Mouse (Mus musculus): ENCODE results near the gene Scmh1. TPM values are rescaled to one million over a fixed set of nuclear protein-coding genes. Genes with fewer than 3 reads are reported as not detected.
A peak's percentile ranks its signal among the peaks of the same experiment; 100 is the strongest.
"Not testable (repeated sequence)": the region's sequence is repeated elsewhere in the genome, so short reads cannot be mapped to it uniquely, and the experiment has no call there.

Scmh1 gene
- polyA plus RNA-seq, 1 experiment from 2014 or later, result 43.5 TPM

DNA sequence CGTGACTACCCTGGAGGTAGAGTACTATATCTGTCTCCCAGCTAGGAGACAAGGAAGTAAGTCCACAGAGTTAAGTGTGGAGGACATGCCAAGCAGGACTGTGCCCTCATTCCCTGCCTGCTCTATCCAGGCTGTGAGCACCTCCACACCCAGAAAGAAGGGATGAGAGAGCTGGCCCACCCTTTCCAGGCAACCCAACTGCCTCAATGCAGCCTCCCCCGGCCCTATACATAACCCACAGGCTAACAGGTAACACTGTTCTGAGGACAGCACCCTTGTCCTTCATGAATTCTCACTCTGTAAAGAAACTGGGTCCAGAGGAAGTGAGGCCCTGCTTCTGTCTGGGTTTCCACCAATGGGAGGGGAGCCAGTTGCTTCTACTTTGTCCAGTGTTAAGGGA lies 19.6 kb upstream of the Scmh1 start:
- 78% methylated on average over 2 of the region's 2 CpGs for WGBS
- H3K36me3 ChIP-seq, result no peaks in the 10 kb centered on the region
- ATAC-seq (replicated peaks; ENCODE audit: low FRiP score), result no peak
- H3K9ac ChIP-seq, result no peak overlapping the region
- no peak overlapping the region for H3K4me2 ChIP-seq
- no peak overlapping the region for H3K4me3 ChIP-seq (replicated peaks)
- 0 out of 2 replicates have a peak, but pooled peaks cover 4% of the 10 kb centered on the region for H3K4me1 ChIP-seq
- H3K9me3 ChIP-seq (replicated peaks), result no peaks in the 10 kb centered on the region
- no peak overlapping the region for H3K27ac ChIP-seq
- 0 out of 2 replicates have a peak, but pooled peaks cover 3% of the 10 kb centered on the region for H3K27me3 ChIP-seq

DNA sequence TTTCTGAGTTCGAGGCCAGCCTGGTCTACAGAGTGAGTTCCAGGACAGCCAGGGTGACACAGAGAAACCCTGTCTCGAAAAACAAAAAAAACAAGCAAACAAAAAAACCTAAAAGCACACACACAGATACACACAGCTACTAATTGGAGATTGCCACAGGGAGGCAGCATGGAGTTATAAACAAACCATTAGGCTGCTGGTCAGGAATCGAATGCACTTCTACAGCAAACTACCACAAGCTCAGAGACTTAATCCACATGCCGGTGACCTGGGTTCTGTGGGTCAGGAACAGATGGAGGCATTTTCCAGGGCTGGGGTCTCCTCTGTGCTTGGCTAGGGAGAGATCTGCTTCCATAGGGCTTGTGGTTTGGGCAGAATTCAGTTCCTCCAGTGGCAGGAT lies 17.6 kb upstream of the Scmh1 start:
- Histone ChIP-seq H3K36me3 (no peaks in the 10 kb centered on the region), H3K4me3 (replicated peaks) (no peak overlapping the region), H3K27ac (no peak overlapping the region), H3K9ac (no peak overlapping the region), H3K4me2 (no peak overlapping the region), H3K4me1 (no peaks in the 10 kb centered on the region), H3K9me3 (replicated peaks) (no peaks in the 10 kb centered on the region), H3K27me3 (0 out of 2 replicates have a peak, but pooled peaks cover 3% of the 10 kb centered on the region)
- ATAC-seq (replicated peaks; ENCODE audit: low FRiP score), result no peak
- WGBS, result 46% methylated on average over 4 of the region's 4 CpGs

GRCm38 (mm10) chr4:120387968-120388367 lies 17.1 kb upstream of the Scmh1 start:
- WGBS, result 82% methylated on average over 2 of the region's 2 CpGs

GRCm38 (mm10) chr4:120388998-120389542 lies 16.0 kb upstream of the Scmh1 start:
- 43% methylated on average over 3 of the region's 3 CpGs for WGBS
- H3K4me1 ChIP-seq, result no peaks in the 10 kb centered on the region
- no peaks in the 10 kb centered on the region for H3K27me3 ChIP-seq
- H3K4me3 ChIP-seq (replicated peaks), result no peak overlapping the region
- no peak overlapping the region for H3K27ac ChIP-seq
- no peak for ATAC-seq (replicated peaks; ENCODE audit: low FRiP score)
- no peak overlapping the region for H3K9ac ChIP-seq
- H3K4me2 ChIP-seq, result no peak overlapping the region
- H3K9me3 ChIP-seq (replicated peaks), result no peaks in the 10 kb centered on the region
- H3K36me3 ChIP-seq, result no peaks in the 10 kb centered on the region

More at GRCm38 (mm10) chr4:120387968-120388367, 17.1 kb upstream of the Scmh1 start:
- H3K4me3 ChIP-seq (replicated peaks), result no peak overlapping the region
- H3K27ac ChIP-seq, result no peak overlapping the region
- H3K27me3 ChIP-seq, result 0 out of 2 replicates have a peak, but pooled peaks cover 3% of the 10 kb centered on the region
- no peak overlapping the region for H3K9ac ChIP-seq
- no peaks in the 10 kb centered on the region for H3K9me3 ChIP-seq (replicated peaks)
- no peaks in the 10 kb centered on the region for H3K36me3 ChIP-seq
- H3K4me2 ChIP-seq, result no peak overlapping the region
- ATAC-seq (replicated peaks; ENCODE audit: low FRiP score), result no peak
- no peaks in the 10 kb centered on the region for H3K4me1 ChIP-seq

DNA sequence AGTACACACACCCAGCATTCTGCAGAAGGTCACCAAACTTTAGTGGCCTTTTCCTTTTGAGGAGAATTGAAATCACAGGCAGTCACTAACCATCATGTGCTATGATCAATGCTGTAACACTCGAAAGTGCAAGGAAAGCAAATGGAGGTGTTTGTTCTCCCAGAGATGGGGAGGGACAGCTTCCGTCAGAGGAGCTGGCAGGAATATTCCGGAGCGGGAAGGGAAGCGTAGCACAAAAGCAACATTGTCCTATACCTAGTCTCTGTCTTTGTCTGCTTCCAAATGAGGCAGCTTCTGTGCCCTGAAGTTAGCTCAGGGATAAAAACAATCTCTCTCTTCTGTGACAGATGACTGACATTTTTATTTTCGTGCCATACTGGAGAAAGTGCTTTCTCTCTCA lies 15.5 kb upstream of the Scmh1 start:
- H3K27ac ChIP-seq, result no peak overlapping the region
- no peaks in the 10 kb centered on the region for H3K9me3 ChIP-seq (replicated peaks)
- H3K4me2 ChIP-seq, result no peak overlapping the region
- 69% methylated on average over 6 of the region's 6 CpGs for WGBS
- H3K4me1 ChIP-seq, result no peaks in the 10 kb centered on the region
- no peak for ATAC-seq (replicated peaks; ENCODE audit: low FRiP score)
- H3K4me3 ChIP-seq (replicated peaks), result no peak overlapping the region
- H3K27me3 ChIP-seq, result no peaks in the 10 kb centered on the region
- no peaks in the 10 kb centered on the region for H3K36me3 ChIP-seq
- no peak overlapping the region for H3K9ac ChIP-seq

DNA sequence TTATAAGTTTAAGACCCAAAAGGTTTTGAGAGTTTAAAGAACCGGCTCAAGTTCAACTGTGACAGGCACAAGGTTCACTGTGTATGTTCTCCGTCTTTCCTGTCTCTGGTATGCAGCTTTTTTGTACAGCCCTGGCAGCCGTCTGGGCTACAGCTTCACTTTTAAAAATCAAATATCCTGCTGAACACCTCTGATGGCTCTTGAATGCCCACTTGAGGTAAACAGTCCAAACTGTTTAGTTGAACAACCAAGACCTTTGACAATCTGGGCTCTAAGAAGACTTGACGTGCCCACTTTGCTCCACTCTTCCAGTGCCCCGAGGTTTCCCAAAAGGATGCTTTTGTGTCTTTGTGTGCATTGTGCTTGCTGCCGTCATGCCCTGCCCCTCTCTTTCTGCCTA lies 13.5 kb upstream of the Scmh1 start:
- no peak overlapping the region for H3K9ac ChIP-seq
- no peak overlapping the region for H3K4me2 ChIP-seq
- 87% methylated on average over 6 of the region's 6 CpGs for WGBS
- H3K27ac ChIP-seq, result no peak overlapping the region
- no peak for ATAC-seq (replicated peaks; ENCODE audit: low FRiP score)
- no peaks in the 10 kb centered on the region for H3K4me1 ChIP-seq
- H3K27me3 ChIP-seq, result peaks cover under 1% of the 10 kb centered on the region; the same call in 1 of the 2 replicates
- no peaks in the 10 kb centered on the region for H3K9me3 ChIP-seq (replicated peaks)
- H3K36me3 ChIP-seq, result no peaks in the 10 kb centered on the region
- no peak overlapping the region for H3K4me3 ChIP-seq (replicated peaks)

DNA sequence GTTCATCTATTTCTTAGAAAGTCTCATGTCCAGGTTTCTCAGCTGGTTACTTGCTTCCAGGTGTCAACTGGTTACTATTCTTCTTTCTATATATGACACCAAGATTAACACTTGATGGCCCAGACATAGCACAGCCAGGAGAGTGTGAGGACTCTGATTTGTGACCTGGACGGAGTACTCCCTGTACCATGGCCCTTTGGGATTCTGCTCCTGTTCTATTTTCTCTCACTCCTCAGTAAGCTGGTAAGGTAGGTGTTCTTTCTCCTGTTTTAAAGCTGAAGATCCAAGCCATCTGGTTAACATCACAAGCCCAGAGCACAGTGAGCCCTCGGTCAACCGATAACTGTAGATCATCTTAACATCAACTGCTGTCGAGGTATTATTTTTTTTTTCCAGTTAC lies 12.7 kb upstream of the Scmh1 start:
- Histone ChIP-seq H3K9me3 (replicated peaks) (no peaks in the 10 kb centered on the region), H3K27ac (no peak overlapping the region), H3K27me3 (peaks cover 3% of the 10 kb centered on the region; the same call in 1 of the 2 replicates), H3K4me2 (no peak overlapping the region), H3K9ac (no peak overlapping the region), H3K4me3 (replicated peaks) (no peak overlapping the region), H3K36me3 (no peaks in the 10 kb centered on the region), H3K4me1 (no peaks in the 10 kb centered on the region)
- no peak for ATAC-seq (replicated peaks; ENCODE audit: low FRiP score)
- WGBS, result 51% methylated on average over 4 of the region's 4 CpGs

DNA sequence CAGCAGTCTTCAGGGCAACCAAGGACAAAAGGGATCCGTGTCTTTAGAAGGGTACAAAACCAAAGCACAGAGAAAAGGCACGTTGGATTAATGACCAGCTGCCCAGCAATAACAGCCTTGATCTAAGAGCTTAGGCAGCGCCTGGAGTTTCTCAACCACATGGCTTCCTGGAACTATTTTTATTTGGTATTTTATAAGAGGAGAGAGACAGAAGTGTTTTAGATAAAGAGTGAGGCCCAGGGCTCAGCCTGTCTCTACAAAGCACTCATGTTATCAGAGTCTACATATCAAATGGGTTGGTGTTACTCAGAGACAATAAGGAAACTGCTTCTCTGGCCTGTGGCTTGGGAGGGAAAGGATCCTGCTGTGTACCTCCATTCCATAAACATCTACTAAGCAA lies 12.3 kb upstream of the Scmh1 start:
- no peaks in the 10 kb centered on the region for H3K4me1 ChIP-seq
- H3K27me3 ChIP-seq, result peaks cover 3% of the 10 kb centered on the region; the same call in 1 of the 2 replicates
- H3K4me2 ChIP-seq, result no peak overlapping the region
- ATAC-seq (replicated peaks; ENCODE audit: low FRiP score), result no peak
- 38% methylated on average over 3 of the region's 3 CpGs for WGBS
- no peak overlapping the region for H3K9ac ChIP-seq
- H3K36me3 ChIP-seq, result no peaks in the 10 kb centered on the region
- H3K4me3 ChIP-seq (replicated peaks), result no peak overlapping the region
- no peaks in the 10 kb centered on the region for H3K9me3 ChIP-seq (replicated peaks)
- H3K27ac ChIP-seq, result no peak overlapping the region

DNA sequence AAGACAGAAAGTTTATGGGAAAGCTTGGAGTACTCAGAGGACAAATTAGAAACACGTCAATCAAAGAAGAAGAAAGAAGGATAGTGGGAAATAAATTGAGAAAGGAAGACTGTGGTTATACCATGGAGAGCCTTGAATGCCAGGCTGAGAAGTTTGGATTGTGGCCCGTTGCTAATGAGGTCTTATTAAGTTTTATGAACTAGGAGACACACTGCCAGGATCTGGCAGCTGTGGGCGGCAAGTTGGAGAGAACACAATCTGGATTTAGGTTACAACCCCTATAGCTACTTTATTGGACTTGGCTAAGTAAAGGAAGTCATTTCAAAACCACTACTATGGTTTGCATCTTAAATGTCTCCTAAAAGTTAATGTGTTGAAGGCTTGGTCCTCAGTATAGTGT lies 4.8 kb upstream of the Scmh1 start:
- Histone ChIP-seq H3K27ac (no peak overlapping the region), H3K9ac (no peak overlapping the region), H3K4me1 (peaks cover 4% of the 10 kb centered on the region; the same call in 1 of the 2 replicates), H3K4me3 (replicated peaks) (no peak overlapping the region), H3K36me3 (no peaks in the 10 kb centered on the region), H3K27me3 (peaks cover 3% of the 10 kb centered on the region; the same call in 1 of the 2 replicates), H3K9me3 (replicated peaks) (no peaks in the 10 kb centered on the region), H3K4me2 (no peak overlapping the region)
- WGBS, result 47% methylated on average over 3 of the region's 3 CpGs
- ATAC-seq (replicated peaks; ENCODE audit: low FRiP score), result no peak

- not testable (repeated sequence) for H3K9me3 ChIP-seq (replicated peaks); ATAC-seq (replicated peaks; ENCODE audit: low FRiP score)
Measured at GRCm38 (mm10) chr4:120402105-120402504, 3.0 kb upstream of the Scmh1 start.

DNA sequence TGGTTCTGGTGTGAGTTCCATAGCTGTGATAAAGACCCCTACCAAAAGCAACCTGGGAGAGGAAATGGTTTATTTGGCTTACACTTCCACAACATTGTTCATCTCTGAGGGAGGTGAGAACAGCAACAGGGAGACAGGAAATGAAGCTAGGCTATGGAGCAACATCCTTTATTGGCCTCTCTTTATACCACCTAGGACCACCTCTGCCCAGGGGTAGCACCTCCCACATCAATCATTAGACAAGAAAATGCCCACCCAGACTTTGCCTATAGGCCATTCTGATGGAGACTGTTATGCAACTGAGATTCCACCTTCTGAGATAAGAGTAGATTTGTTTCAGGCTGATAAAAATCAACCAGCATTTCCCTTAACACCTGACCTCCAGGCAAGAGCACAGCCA lies 834 bp upstream of the Scmh1 start:
- Histone ChIP-seq H3K36me3 (no peaks in the 10 kb centered on the region), H3K9me3 (replicated peaks) (no peaks in the 10 kb centered on the region), H3K4me2 (peak overlapping the region; percentile 62), H3K9ac (no peak overlapping the region), H3K4me3 (replicated peaks) (peak overlapping the region; percentile 99), H3K4me1 (peaks cover 19% of the 10 kb centered on the region), H3K27me3 (no peaks in the 10 kb centered on the region), H3K27ac (no peak overlapping the region)
- no peak for ATAC-seq (replicated peaks; ENCODE audit: low FRiP score)

More at GRCm38 (mm10) chr4:120402105-120402504, 3.0 kb upstream of the Scmh1 start:
- not testable (repeated sequence) for H3K9ac ChIP-seq; H3K27ac ChIP-seq; H3K4me3 ChIP-seq (replicated peaks); H3K4me1 ChIP-seq; H3K27me3 ChIP-seq; H3K36me3 ChIP-seq; H3K4me2 ChIP-seq

GRCm38 (mm10) chr4:120404778-120405143 lies 320 bp upstream of the Scmh1 start:
- peaks cover 19% of the 10 kb centered on the region for H3K4me1 ChIP-seq
- H3K4me2 ChIP-seq, result peak overlapping the region; percentile 62
- H3K27me3 ChIP-seq, result no peaks in the 10 kb centered on the region
- ATAC-seq (replicated peaks; ENCODE audit: low FRiP score), result 0 out of 2 replicates have a peak, but pooled peaks have one; percentile 4
- peak overlapping the region; percentile 96 for H3K9ac ChIP-seq
- H3K36me3 ChIP-seq, result no peaks in the 10 kb centered on the region
- no peaks in the 10 kb centered on the region for H3K9me3 ChIP-seq (replicated peaks)
- peak overlapping the region; percentile 98 for H3K27ac ChIP-seq
- 12% methylated on average over 18 of the region's 21 CpGs for WGBS
- peak overlapping the region; percentile 99 for H3K4me3 ChIP-seq (replicated peaks)

Data from kidney, embryonic 15.5 days (tissue).